Mouse (Mus musculus): ENCODE results near the gene Afg1l.

- TF ChIP-seq POLR2A (IDR thresholded peaks at IDR 0.05; ENCODE audit: control insufficient read depth, low read depth, low read length) (no peak), CTCF (IDR thresholded peaks at IDR 0.05; ENCODE audit: control insufficient read depth, insufficient read depth, insufficient replicate concordance, low read depth, low read length) (no peak)
These were observed 22.8 kb upstream of the Afg1l start for GRCm38 (mm10) chr10:42501161-42501560.

Data from testis, adult 2 months (tissue).